Mouse (Mus musculus) left cerebral cortex, adult 2 months (tissue): ENCODE results near the gene Amfr. TPM values are rescaled to one million over a fixed set of nuclear protein-coding genes. Genes with fewer than 3 reads are reported as not detected.

Experiments
- DNase-seq, 2 experiments: peaks; one replicate each; pipeline ENCODE4 v3.0.0; 2021 to 2022; ENCODE audit warnings: low spot score in 2 of 2, mixed read lengths in 1 of 2; ENCODE audit errors: extremely low spot score in 1 of 2
- H3K27ac ChIP-seq: fragments of 200-600 bp; 2 replicates; pipeline ENCODE4 v1.8.1; 2022
- H3K4me3 ChIP-seq: fragments of 200-600 bp; 2 replicates; pipeline ENCODE4 v1.8.1; 2022
- CTCF ChIP-seq: fragments of 200-600 bp; IDR thresholded peaks from 2 replicates; pipeline ENCODE4 v1.8.1; 2022; ENCODE audit warnings: antibody characterized with exemption, mild to moderate bottlenecking, moderate library complexity
- intact Hi-C: fragments of 180-260 bp; cut with DNase I; formaldehyde crosslinking; loops from one replicate; pipeline ENCODE4 v1.15.1; 2025
- long read RNA-seq, 2 experiments: library from polyadenylated mRNA; stranded (forward); transcript quantifications; one replicate each; pipeline ENCODE4 v2.0.0; 2021; ENCODE audit warnings: borderline mapping rate in 2 of 2
- total RNA-seq, 2 experiments: library from RNA; stranded (reverse); gene quantifications; 2 replicates each; pipeline ENCODE4 v1.2.3; 2021

The Amfr gene
- total RNA-seq: 100 to 1,000 TPM; 114 to 118 TPM
- long read RNA-seq, experiment 1, transcript Amfr-201 (14 exons, 3,880 nt): major isoform, 423 of 469 reads
- long read RNA-seq, experiment 1, partial matches to known transcripts: 17 of 469 reads
- long read RNA-seq, experiment 1, other reads (novel, unspliced or antisense): 25 of 469 reads
- long read RNA-seq, experiment 2, transcript Amfr-201 (14 exons, 3,880 nt): major isoform, 296 of 332 reads
- long read RNA-seq, experiment 2, partial matches to known transcripts: 14 of 332 reads
- long read RNA-seq, experiment 2, other reads (novel, unspliced or antisense): 20 of 332 reads

DNA sequence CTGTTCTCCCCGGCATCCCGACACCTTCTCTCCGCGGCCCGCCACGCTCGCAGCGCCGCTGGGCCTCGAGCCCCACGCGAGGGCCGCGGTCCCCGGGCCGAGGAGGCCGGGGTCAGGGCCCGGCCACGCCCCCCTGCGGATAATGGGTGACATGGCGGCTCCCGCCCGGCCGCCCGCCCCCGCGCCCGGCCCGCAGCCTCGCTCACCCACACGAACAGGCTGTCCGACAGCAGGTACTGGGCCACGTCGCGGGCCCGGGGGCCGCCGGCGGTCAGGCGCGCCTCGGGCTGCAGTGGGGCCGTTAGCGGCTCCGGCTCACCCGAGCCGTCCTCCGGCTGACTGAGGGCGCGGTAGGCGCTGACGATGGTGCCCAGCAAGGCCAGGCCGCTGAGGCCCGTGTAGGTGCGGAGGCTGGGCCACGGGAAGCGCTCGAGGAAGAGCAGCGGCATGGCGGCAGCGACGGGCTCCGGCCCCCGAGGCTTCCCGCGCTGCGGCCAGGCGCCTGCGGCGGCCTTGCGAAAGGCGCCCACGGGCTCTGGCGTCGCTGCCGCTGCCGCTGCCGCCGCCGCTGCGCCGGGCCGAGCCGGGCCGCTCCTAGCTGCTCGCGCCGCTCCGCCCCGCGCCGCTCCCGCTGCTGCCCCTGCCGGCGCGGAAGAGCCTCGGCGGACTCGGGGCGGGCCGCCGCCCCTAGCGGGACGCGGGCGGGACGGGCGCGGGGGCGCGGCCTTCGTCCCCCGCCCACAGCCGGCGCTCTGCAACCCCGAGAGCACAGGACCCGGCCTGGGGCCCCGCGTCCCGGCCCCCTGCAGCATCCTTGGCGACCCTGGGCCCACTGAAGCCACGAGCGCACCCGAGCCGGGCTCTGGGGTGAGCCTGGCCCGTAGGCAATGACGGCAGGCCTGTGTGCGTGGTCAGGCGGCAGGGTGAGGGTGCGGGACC is at the start of gene Amfr:
TSS of gene Amfr (minus strand) at position 830 of the 939 bp plus-strand sequence.
- DNase-seq: peak; percentile 50 to 58
- TF ChIP-seq CTCF: peak; percentile 29
- peak within 1 kb of the TSS; percentile 87 for H3K4me3 ChIP-seq
- H3K27ac ChIP-seq: peak within 1 kb of the TSS; percentile 97
- intact Hi-C loops: loop anchor here (2.0 kb wide), 1 partner anchor 25 kb away; the partner anchor contains the start of genes Nudt21 and Ogfod1

DNA sequence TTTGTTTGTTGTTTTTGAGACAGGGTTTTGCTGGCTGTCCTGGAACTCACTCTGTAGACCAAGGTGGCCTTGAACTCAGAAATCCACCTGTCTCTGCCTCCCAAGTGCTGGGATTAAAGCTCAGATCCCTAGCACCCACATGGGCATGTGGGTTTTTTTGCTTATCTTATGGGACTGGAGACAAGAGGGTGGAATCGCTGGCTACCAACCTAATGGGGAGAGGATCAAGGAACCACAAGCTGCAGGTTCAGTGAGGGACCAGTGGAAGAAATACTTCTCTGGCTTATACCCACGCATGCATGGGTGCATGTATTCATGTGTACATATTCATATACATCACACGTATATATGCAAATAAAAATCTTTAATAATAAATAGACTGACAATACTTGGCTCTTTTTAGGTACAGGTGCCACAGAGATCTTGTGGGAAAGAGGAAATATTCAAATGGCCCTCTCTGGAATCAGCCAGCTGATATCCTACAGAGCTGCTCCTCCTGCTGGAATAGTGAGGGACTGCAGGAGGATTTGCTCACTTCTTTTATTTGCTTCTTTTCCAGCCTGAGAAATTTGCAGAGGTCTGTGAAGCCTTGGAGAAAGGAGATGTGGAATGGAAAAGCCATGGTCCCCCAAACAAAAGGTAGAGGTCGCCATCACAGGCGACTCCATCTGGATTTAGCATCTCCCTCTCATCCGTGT is 44.7 kb upstream of the Amfr start:
- TF ChIP-seq CTCF: peak; percentile 87
- Histone ChIP-seq H3K27ac (no peak overlapping the region), H3K4me3 (no peak overlapping the region)
- DNase-seq: peak; percentile 37 to 57
- intact Hi-C loops: no loop called here

DNA sequence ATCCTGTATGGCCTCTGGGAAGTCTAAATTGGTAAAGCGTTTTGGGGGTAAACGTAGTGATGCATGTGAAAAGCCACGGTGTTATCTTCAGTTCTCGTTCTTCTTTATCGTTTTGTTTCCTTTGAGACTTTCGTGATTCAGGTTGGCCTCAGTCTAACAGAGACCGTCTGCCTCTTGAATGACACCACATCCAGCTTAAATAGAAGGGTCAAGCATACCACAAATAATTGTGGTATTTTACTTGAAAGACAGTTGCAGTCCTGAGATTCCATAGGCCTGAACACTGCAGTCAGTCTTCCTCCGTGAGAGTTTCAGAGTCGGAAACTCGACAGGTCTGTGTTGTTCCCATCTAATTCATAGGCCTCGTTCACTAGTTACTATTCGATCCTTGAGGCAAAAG is 40.1 kb upstream of the Amfr start:
- DNase-seq: no peak
- H3K4me3 ChIP-seq: no peak overlapping the region
- intact Hi-C loops: no loop called here
- no peak overlapping the region for H3K27ac ChIP-seq
- no peak for TF ChIP-seq CTCF

DNA sequence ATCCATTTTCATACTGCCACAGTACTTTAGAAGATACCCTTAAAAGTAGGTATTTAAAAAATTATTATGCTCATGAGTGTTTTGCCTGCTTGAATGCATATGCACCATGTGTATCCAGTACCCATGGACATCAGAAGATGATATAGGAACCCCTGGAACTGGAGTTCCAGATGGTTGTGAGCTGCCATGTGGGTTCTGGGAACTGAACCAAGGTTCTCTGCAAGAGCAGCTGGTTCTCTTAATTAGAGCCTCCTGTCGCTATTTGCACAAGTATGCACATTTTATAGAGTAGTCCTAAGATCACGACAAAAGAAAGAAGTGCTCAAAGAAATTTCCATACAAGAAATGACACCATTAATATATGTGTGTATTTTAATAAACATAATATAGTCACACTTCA is 35.2 kb upstream of the Amfr start:
- no peak overlapping the region for H3K27ac ChIP-seq
- intact Hi-C loops: no loop called here
- no peak for TF ChIP-seq CTCF
- H3K4me3 ChIP-seq: no peak overlapping the region
- no peak for DNase-seq

DNA sequence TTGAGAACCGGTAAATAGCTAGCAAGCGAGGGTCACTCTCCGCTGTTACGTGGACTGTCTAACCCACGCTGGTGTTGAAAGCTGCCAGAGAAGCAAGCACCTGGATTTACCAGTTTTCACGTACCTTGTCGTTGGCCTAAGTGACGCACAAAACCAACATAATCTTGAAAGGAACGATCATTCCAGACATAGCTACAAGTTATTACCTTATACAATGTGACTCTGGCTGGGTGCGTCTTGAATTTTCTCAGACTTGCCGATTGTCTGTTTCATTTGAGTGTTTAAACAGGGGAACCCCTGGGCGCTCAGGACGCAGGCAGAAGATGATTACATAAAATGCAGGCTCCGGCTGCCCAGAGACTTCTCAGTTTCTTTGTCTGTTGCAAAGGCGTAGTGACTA is 25.2 kb upstream of the Amfr start:
- TF ChIP-seq CTCF: no peak
- peak overlapping the region; percentile 70 for H3K4me3 ChIP-seq
- DNase-seq: no peak
- intact Hi-C loops: loop anchor here (2.0 to 5.0 kb wide), 2 partner anchors 25 to 59 kb away; partner anchors contain the start of genes Amfr and Bbs2
- peak overlapping the region; percentile 82 for H3K27ac ChIP-seq

DNA sequence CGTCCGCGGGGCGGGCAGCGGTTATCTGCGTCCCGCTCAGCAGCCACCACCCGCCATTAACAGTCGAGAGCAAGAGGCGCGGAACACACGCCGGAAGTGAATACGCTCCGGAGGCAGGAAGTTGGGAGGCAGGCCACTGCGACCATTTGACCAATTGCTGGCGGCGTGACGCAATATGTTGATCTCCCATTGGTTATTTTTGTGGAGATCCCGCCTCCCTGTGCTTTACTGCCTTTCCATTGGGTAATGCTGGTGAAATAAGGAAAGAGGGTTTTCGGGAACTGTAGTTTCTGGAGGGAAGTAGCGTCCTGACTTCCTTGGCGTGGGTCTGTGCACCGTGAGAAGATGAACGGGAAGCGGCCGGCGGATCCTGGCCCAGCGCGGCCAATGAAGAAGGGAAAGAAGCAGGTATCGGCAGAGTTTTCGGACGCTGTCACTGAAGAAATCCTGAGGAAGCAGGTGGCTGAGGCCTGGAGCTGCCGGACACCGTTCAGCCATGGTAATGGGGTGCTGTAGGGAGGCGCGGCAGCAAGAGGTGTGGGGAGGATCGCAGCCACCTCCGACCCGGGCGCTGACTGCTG is 24.4 kb upstream of the Amfr start, which contains the start of the genes Nudt21 and Ogfod1:
TSS of gene Nudt21 (minus strand) at position 88 of the 581 bp plus-strand sequence.
TSS of gene Ogfod1 (plus strand) at position 255 of the 581 bp plus-strand sequence.
- intact Hi-C loops: loop anchor here (2.0 to 5.0 kb wide), 2 partner anchors 24 to 60 kb away; partner anchors contain the start of genes Amfr and Bbs2
- Histone ChIP-seq H3K27ac (peak within 1 kb of the TSS; percentile 82), H3K4me3 (peak within 1 kb of the TSS; percentile 70)
- DNase-seq: peak; percentile 93 to 94
- no peak for TF ChIP-seq CTCF

DNA sequence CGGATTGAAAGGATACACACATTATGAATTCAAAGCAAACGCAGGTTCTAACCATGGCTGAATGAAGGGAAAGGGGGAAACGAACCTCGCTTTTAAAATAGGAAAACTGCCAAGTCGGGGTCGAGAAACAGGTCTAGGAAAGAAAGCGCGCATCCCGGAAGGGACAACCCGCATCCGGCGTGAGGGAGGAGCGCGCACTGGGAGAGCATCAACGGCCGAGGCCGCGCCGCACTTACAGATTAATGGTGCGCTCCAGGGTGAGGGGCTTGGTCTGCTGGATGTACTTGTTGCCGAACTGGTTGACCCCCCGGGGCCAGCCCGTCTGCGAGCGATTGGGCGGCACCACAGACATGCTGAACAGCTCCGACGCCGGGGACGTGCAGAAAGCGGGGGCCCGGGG is 23.9 kb upstream of the Amfr start:
- intact Hi-C loops: loop anchor here (2.0 to 5.0 kb wide), 2 partner anchors 24 to 61 kb away; partner anchors contain the start of genes Amfr and Bbs2
- Histone ChIP-seq H3K27ac (peak overlapping the region; percentile 75), H3K4me3 (peak overlapping the region; percentile 70)
- peak; percentile 41 to 65 for DNase-seq

DNA sequence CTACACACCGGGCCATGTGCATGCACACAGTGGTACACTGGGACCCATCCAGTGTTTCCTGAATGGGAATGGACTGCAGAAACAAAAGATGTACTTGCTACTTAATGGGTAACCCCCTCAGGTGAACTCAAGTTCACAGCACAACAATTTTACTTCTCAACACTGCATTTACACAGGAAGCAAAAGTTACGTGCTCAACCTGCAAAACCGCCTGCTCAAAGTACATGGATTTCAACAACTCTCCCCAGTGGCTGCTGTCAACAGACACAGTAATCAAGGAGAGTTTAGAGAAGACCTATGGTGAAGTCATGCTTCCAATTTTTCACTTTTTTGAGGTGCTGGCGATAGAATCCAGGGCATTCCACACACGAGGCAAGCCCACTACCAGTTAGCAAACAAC is 22.6 kb upstream of the Amfr start:
- H3K27ac ChIP-seq: no peak overlapping the region
- intact Hi-C loops: loop anchor here (5.0 kb wide), 1 partner anchor 62 kb away; the partner anchor contains the start of gene Bbs2
- TF ChIP-seq CTCF: no peak
- no peak for DNase-seq
- H3K4me3 ChIP-seq: peak overlapping the region; percentile 10; the same call in 1 of the 2 replicates

DNA sequence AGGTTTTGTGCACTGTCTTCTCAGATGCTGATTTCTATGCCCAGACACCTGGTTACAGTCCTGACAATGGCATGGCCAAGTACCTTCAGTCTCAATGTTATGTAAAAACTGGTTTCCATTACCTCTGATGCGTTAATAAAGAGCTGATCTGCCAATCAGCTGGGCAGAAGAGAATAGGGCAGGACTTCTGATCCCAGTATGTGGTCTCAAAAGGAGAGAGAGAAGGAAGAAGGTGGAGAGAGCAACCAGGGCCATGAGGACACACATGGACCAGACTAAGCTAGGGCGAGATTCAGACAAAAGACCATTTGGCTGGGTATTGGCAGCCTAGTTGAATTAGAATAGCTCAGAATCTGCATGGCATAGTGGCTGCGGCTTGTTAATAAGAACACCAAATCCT is 21.0 kb upstream of the Amfr start:
- Histone ChIP-seq H3K27ac (no peak overlapping the region), H3K4me3 (no peak overlapping the region)
- no peak for TF ChIP-seq CTCF
- intact Hi-C loops: no loop called here
- no peak for DNase-seq

DNA sequence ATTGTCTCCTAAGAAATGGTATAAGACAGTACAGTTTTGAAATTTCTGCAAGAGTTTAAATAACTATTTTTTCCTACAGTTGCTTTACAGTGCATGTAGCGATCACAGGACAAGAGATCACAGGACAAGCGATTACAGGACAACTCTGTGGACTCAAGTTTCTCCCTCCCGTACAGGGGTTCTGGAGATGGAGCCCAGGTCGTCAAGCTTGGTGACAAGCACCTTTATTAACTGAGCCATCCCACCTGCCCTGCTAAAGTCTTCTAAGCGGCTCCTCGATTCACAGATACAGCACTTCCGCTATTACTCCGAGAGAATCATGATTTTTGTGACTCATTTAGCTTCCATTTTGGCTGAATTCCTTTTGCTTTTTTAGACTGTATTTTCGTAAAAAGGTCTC is 17.1 kb upstream of the Amfr start:
- Histone ChIP-seq H3K27ac (no peak overlapping the region), H3K4me3 (no peak overlapping the region)
- no peak for DNase-seq
- intact Hi-C loops: no loop called here
- TF ChIP-seq CTCF: no peak

DNA sequence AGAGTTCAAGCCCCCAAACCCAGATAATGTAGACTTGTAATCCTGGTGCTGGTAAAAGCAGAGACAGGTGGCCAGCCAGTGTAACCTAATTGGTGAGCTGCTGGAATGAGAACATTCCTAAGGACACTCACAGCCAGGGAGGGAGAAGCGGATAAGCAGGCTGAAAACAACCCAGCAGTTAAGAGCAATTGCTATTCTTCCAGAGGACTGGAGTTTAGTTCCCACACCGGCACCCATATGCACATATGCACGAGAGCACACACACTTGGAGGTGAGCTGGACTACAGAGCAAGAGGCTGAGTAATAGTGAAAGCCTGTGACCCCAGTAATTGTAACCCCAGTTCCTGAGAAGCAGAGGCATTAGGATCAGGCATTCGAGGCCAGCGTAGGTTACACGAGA is 11.3 kb upstream of the Amfr start:
- no peak overlapping the region for H3K4me3 ChIP-seq
- no peak overlapping the region for H3K27ac ChIP-seq
- DNase-seq: no peak
- intact Hi-C loops: no loop called here
- no peak for TF ChIP-seq CTCF
